Mouse (Mus musculus) kidney, adult 2 months (tissue): ENCODE data around the gene Pask. TPM values are rescaled to one million over a fixed set of nuclear protein-coding genes. Genes with fewer than 3 reads are reported as not detected.

Source experiments
- DNase-seq: peaks from one replicate; pipeline ENCODE4 v3.0.0; 2021
- H3K27ac ChIP-seq: fragments of 200-500 bp; 2 replicates; pipeline ENCODE4 v1.5.1; 2012; ENCODE audit warnings: low read depth, low read length, control low read depth, inconsistent platforms; ENCODE audit not compliant: insufficient read depth
- H3K27me3 ChIP-seq: fragments of 200-500 bp; replicated peaks from 2 replicates; pipeline ENCODE4 v1.6.1; 2012; ENCODE audit warnings: mild to moderate bottlenecking, moderate library complexity, low read length, inconsistent platforms; ENCODE audit not compliant: control insufficient read depth, insufficient read depth
- H3K36me3 ChIP-seq: fragments of 200-500 bp; 2 replicates; pipeline ENCODE4 v1.6.1; 2012; ENCODE audit warnings: mild to moderate bottlenecking, moderate library complexity, low read length, inconsistent platforms; ENCODE audit not compliant: control insufficient read depth, insufficient read depth
- H3K4me1 ChIP-seq: fragments of 200-500 bp; 2 replicates; pipeline ENCODE4 v1.6.1; 2011; ENCODE audit warnings: low read length; ENCODE audit not compliant: control insufficient read depth, insufficient read depth
- H3K4me3 ChIP-seq: fragments of 200-500 bp; 2 replicates; pipeline ENCODE4 v1.5.1; 2011; ENCODE audit warnings: mild to moderate bottlenecking, low read depth, low read length, control low read depth; ENCODE audit not compliant: insufficient read depth
- CTCF ChIP-seq: fragments of 200-500 bp; conservative IDR thresholded peaks from 2 replicates; pipeline ENCODE4 v1.5.1; 2011; ENCODE audit warnings: low read depth, mild to moderate bottlenecking, control low read depth, low read length, moderate library complexity, mixed read lengths; ENCODE audit not compliant: insufficient read depth, insufficient read length
- POLR2A ChIP-seq: fragments of 200-500 bp; IDR thresholded peaks from one replicate; pipeline ENCODE4 v1.6.1; 2011; ENCODE audit warnings: low read depth, low read length, control low read depth
- WGBS: fragments of 180-500 bp; shearing (Covaris S2); methylation state at CpG from one replicate; pipeline ENCODE4 v1.1.7; 2018; 5-methylcytosine and 5-hydroxymethylcytosine counted together
- polyA plus RNA-seq: library from polyadenylated mRNA; depleted of rRNA; stranded (reverse); fragments of >200 nt; gene quantifications from 2 replicates; pipeline ENCODE4 v1.2.3, GENCODE M21; 2012; rRNA removed

The Pask gene
- polyA plus RNA-seq, 1 experiment = 0.95 TPM

DNA sequence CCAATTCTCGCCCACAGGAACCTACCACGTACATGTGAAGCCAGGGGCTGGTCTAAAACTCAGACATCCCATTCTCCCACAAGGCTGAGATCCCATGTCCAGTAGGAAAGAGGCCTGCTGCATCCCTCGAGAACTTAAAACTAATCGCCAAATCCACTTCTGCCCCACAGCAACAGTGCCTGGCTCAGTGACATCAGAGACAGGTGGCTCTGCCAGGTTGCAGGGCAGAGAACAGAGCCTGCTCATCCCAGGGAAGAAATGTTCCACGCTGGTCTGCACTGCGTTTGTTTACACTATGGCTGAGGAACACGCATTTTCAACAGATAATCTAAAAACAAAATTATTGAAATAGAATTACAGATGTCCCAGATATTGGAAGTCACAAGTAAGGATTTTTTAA, 66.2 kb downstream of the Pask start:
- TF ChIP-seq CTCF = no peak
- TF ChIP-seq POLR2A = no peak
- Histone ChIP-seq H3K4me3 (no peak overlapping the region), H3K4me1 (no peaks in the 10 kb centered on the region; the same call in 1 of the 2 replicates), H3K27me3 (no peaks in the 10 kb centered on the region), H3K27ac (no peak overlapping the region), H3K36me3 (no peaks in the 10 kb centered on the region)
- 78% methylated on average over 7 of the region's 7 CpGs for WGBS
- no peak for DNase-seq

DNA sequence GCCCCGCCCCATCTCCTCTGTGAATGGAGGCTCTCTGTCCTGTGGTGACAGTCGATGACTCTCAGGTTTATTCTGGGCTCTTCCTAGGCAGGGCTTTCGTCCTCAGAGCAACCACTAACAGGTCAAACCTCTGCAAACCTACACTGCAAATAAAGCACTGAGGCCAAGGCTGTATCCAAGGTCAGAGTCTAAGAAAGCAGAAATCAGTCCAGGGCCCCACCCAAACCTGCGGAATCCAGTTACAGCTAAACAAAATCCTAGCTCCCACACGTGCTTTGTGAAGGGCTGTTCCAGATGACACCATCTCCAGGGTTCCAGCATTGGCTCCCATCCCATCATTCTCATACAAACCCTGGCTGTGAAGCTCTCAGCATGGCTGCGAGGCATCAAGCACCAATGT, 67.7 kb downstream of the Pask start:
- H3K27me3 ChIP-seq = no peaks in the 10 kb centered on the region
- WGBS = 67% methylated on average over 6 of the region's 6 CpGs
- DNase-seq = no peak
- no peaks in the 10 kb centered on the region; the same call in 1 of the 2 replicates for H3K4me1 ChIP-seq
- H3K27ac ChIP-seq = no peak overlapping the region
- no peaks in the 10 kb centered on the region for H3K36me3 ChIP-seq
- no peak overlapping the region for H3K4me3 ChIP-seq
- TF ChIP-seq POLR2A = no peak
- no peak for TF ChIP-seq CTCF

DNA sequence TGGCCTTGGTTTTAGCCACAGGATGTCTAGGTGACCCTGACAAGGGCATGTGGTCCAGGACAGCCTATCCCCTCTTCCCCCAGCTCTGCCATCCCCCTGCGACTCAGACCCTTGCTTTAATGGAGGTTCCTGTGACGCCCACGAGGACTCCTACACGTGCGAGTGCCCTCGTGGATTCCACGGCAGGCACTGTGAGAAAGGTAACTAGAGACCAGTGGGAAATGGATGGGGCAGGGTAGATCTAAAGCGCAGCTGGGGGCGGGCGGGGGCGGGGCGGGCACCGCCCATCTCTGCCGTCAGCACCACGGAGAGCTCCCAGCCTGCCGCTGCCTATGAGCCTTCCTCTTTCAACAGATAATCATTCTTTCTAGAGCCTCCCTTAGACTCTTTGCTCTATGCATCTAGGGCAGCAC, 70.9 kb downstream of the Pask start:
- peak; percentile 12 for DNase-seq
- H3K36me3 ChIP-seq = no peaks in the 10 kb centered on the region
- H3K4me1 ChIP-seq = no peaks in the 10 kb centered on the region
- no peaks in the 10 kb centered on the region for H3K27me3 ChIP-seq
- H3K27ac ChIP-seq = no peak overlapping the region
- 8% methylated on average over 15 of the region's 16 CpGs for WGBS
- TF ChIP-seq CTCF (no peak), POLR2A (no peak)
- no peak overlapping the region for H3K4me3 ChIP-seq

DNA sequence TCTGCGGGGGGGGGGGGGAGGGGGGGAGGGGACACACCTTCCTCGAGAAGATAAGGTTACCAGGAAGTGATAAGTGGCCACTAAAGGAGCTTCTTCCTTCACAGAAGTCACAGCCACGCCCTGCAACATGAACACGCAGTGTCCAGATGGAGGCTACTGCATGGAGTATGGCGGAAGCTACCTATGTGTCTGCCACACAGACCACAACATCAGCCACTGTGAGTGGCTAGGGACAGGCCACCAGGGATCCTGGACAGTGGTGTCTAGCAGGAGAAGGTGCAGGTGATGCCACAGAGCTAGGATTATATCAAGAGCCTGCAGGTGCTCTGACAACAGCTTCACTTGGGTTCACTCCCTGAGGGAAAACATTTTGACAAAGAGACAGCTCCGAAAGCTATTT, 71.5 kb downstream of the Pask start:
- 75% methylated on average over 6 of the region's 6 CpGs for WGBS

DNA sequence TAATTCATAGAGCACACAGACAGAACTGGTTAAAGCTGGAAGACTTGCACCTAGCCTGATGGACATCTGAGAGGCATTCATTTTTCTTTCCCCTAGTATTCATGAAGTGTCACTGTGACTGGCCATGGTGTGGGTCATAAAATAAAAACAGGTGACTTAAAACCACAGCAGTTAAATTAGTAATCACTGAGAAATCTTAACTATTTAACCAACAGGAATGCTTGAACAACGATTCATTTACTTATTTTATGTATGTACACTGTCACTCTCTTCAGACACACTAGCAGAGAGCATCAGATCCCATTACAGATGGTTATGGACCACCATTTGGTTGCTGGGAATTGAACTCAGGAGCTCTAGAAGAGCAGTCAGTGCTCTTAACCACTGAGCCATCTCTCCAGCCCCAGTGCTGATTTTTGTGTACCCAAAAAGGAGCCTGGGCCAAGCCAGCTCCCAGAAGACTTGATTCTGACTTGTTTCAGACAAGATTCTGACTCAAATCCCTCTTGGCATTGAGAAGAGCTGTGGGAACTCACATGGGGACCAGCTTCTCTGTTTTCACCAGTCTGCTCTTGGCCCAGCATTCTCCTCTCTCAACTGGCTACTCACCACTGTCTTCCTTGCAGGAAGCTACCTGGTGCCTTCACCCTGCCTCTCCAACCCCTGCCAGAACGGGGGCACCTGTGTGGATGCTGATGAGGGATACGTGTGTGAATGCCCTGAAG, 72.6 kb downstream of the Pask start:
- no peak for TF ChIP-seq CTCF
- no peak for TF ChIP-seq POLR2A
- H3K4me3 ChIP-seq = no peak overlapping the region
- WGBS = 74% methylated on average over 3 of the region's 3 CpGs

More for the DNA sequence above, 71.5 kb downstream of the Pask start:
- no peak overlapping the region for H3K27ac ChIP-seq
- no peaks in the 10 kb centered on the region for H3K27me3 ChIP-seq
- H3K4me3 ChIP-seq = no peak overlapping the region
- DNase-seq = no peak
- no peaks in the 10 kb centered on the region for H3K36me3 ChIP-seq
- TF ChIP-seq CTCF (no peak), POLR2A (no peak)
- H3K4me1 ChIP-seq = no peaks in the 10 kb centered on the region

DNA sequence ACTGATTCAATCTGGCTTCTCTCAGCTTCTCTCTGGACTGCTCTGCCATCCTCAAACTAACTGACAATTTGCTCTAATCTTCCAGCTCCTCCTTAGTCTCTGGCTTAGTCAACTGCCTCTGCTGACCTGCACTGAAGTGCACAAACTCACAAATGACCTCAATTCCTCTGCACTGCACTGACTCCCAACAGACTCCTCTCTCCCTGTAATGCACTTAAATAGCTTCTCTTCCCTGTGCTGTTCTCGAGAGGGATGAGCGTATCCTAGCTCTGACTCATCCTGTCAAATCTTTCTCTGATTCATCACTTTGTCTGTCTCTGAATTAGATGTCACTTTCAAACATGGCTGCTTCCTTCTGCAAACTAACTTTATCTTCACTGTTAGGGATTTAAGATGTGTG, 75.0 kb downstream of the Pask start:
- no peak for TF ChIP-seq CTCF
- no peak for TF ChIP-seq POLR2A
- Histone ChIP-seq H3K27me3 (no peaks in the 10 kb centered on the region), H3K4me1 (no peaks in the 10 kb centered on the region), H3K36me3 (no peaks in the 10 kb centered on the region), H3K4me3 (no peak overlapping the region), H3K27ac (no peak overlapping the region)
- 89% methylated on average over 2 of the region's 2 CpGs for WGBS
- no peak for DNase-seq

More for the DNA sequence above, 72.6 kb downstream of the Pask start:
- Histone ChIP-seq H3K4me1 (no peaks in the 10 kb centered on the region), H3K27ac (no peak overlapping the region), H3K27me3 (no peaks in the 10 kb centered on the region), H3K36me3 (no peaks in the 10 kb centered on the region)
- no peak for DNase-seq

DNA sequence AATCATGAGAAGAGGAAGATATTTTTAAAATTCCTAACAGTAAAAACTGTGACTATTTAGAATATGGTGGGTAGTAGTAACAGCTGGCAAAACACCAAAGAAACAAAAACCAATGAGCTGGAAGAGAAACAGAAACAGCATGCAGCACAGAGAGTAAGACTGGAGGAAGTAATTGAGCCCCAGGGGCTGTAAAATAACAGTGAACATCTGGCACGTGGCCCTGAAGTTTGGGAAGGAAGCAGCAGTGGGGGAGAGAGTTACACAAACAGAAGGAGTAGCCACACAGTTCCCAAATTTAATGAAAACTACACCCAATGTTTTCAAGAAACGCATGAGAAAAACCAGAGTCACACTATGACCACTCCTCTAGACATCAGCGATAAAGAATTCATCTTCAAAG, 76.1 kb downstream of the Pask start:
- H3K27me3 ChIP-seq = no peaks in the 10 kb centered on the region
- WGBS = 28% methylated on average over 3 of the region's 3 CpGs
- TF ChIP-seq CTCF = no peak
- no peak for TF ChIP-seq POLR2A
- no peaks in the 10 kb centered on the region for H3K36me3 ChIP-seq
- H3K27ac ChIP-seq = no peak overlapping the region
- no peaks in the 10 kb centered on the region for H3K4me1 ChIP-seq
- DNase-seq = peak; percentile 23
- H3K4me3 ChIP-seq = no peak overlapping the region

Other genes with a start within 250 kb of the Pask start
- gene Kif1a, start 241.5 kb downstream of the Pask start, polyA plus RNA-seq = 1.3 and 1.4 TPM in 2 replicates
- gene Agxt, start 208.2 kb downstream of the Pask start, polyA plus RNA-seq = 0.08 TPM in 1 of 2 replicates, not detected in the other
- gene 2310007B03Rik, start 182.5 kb downstream of the Pask start, polyA plus RNA-seq = 7.9 and 10.4 TPM in 2 replicates
- gene Crocc2, start 174.8 kb downstream of the Pask start, polyA plus RNA-seq = 0.03 and 0.04 TPM in 2 replicates
- gene Sned1, start 107.6 kb downstream of the Pask start, polyA plus RNA-seq = 8.8 and 10.0 TPM in 2 replicates
- gene Mterf4, start 37.6 kb downstream of the Pask start, polyA plus RNA-seq = 12.7 and 16.0 TPM in 2 replicates
- 4.0 and 4.5 TPM in 2 replicates for gene Ppp1r7, start 628 bp downstream of the Pask start, polyA plus RNA-seq
- gene Ano7, start 30.4 kb upstream of the Pask start, polyA plus RNA-seq = 0.04 and 0.05 TPM in 2 replicates
- 95.0 and 97.8 TPM in 2 replicates for gene Hdlbp, start 135.3 kb upstream of the Pask start, polyA plus RNA-seq
- 10.4 and 12.5 TPM in 2 replicates for gene Farp2, start 168.6 kb upstream of the Pask start, polyA plus RNA-seq